ENCODE assay signal across 8 mouse cellular contexts in genomic region chr5:139686530-139687249, GRCm38 (mm10). TPM values are rescaled to one million over a fixed set of nuclear protein-coding genes. Genes with fewer than 3 reads are reported as not detected.
DNase-seq lines count a peak whose midpoint lies in the region; ATAC-seq lines count a peak whose summit lies in the region.

No protein-coding gene starts in this region.

- no peak overlapping the region for H3K9ac ChIP-seq in forebrain, embryonic 14.5 days (ENCODE audit: low read length)
- H3K9ac ChIP-seq in liver, embryonic 12.5 days: no peak overlapping the region
- H3K9ac ChIP-seq in stomach, embryonic 15.5 days: no peak overlapping the region

- H3K9me3 ChIP-seq in forebrain, embryonic 14.5 days (replicated peaks; ENCODE audit: control insufficient read depth, low read length): no peaks in the 10 kb centered on the region
- H3K9me3 ChIP-seq in liver, embryonic 12.5 days (replicated peaks): no peaks in the 10 kb centered on the region
- no peaks in the 10 kb centered on the region for H3K9me3 ChIP-seq in stomach, embryonic 15.5 days

- H3K4me1 ChIP-seq in forebrain, embryonic 14.5 days (ENCODE audit: control insufficient read depth, insufficient read depth, low read length): peaks cover 7% of the 10 kb centered on the region
- peaks cover 14% of the 10 kb centered on the region for H3K4me1 ChIP-seq in liver, embryonic 12.5 days
- peaks cover 20% of the 10 kb centered on the region for H3K4me1 ChIP-seq in stomach, embryonic 15.5 days

- WGBS in forebrain, embryonic 14.5 days: 18% methylated on average over 21 of the region's 21 CpGs
- 35% methylated on average over 21 of the region's 21 CpGs for WGBS in liver, embryonic 12.5 days (ENCODE audit: insufficient replicate concordance)
- 27% methylated on average over 21 of the region's 21 CpGs for WGBS in stomach, embryonic 15.5 days

- no peak overlapping the region for H3K4me3 ChIP-seq in forebrain, embryonic 14.5 days (ENCODE audit: low read depth, low read length)
- H3K4me3 ChIP-seq in liver, embryonic 12.5 days: no peak overlapping the region
- H3K4me3 ChIP-seq in stomach, embryonic 15.5 days (replicated peaks): no peak overlapping the region

- H3K27me3 ChIP-seq in forebrain, embryonic 14.5 days (replicated peaks; ENCODE audit: control insufficient read depth, insufficient read depth, low read length): peaks cover 60% of the 10 kb centered on the region
- peaks cover 54% of the 10 kb centered on the region for H3K27me3 ChIP-seq in liver, embryonic 12.5 days (replicated peaks)
- peaks cover 19% of the 10 kb centered on the region for H3K27me3 ChIP-seq in stomach, embryonic 15.5 days (replicated peaks)

- no peak overlapping the region for H3K27ac ChIP-seq in forebrain, embryonic 14.5 days (ENCODE audit: low read depth, low read length)
- no peak overlapping the region for H3K27ac ChIP-seq in liver, embryonic 12.5 days
- H3K27ac ChIP-seq in stomach, embryonic 15.5 days: no peak overlapping the region

- intact Hi-C loops in left cerebral cortex, postnatal 25 days (cut with DNase I): no loop called here

- DNase-seq in left cerebral cortex, postnatal 25 days (ENCODE audit: low spot score in 2 of 2): peak; percentile 6 to 16
- no peak for DNase-seq in left cerebral cortex, adult 11 months (ENCODE audit: low spot score)
- peak; percentile 47 for DNase-seq in brain, adult 2 months (ENCODE audit: low read depth, low spot score)
- DNase-seq in forebrain, embryonic 14.5 days (ENCODE audit: low spot score): peak; percentile 53
- DNase-seq in cerebellum, adult 9-11 months: no peak
- DNase-seq in Muller cell, postnatal 12 days (ENCODE audit: inconsistent ontology term): no peak

- no peaks in the 10 kb centered on the region for H3K36me3 ChIP-seq in forebrain, embryonic 14.5 days (ENCODE audit: control insufficient read depth, insufficient read depth, low read length)
- H3K36me3 ChIP-seq in liver, embryonic 12.5 days: no peaks in the 10 kb centered on the region
- no peaks in the 10 kb centered on the region for H3K36me3 ChIP-seq in stomach, embryonic 15.5 days

- no peak overlapping the region for H3K4me2 ChIP-seq in forebrain, embryonic 14.5 days (ENCODE audit: low read length)
- peak overlapping the region; percentile 34 for H3K4me2 ChIP-seq in liver, embryonic 12.5 days
- peak overlapping the region; percentile 35; the same call in 1 of the 2 replicates for H3K4me2 ChIP-seq in stomach, embryonic 15.5 days

- peak; percentile 43; the same call in 1 of the 2 replicates for ATAC-seq in forebrain, embryonic 14.5 days
- peak; percentile 87 for ATAC-seq in liver, embryonic 12.5 days
- ATAC-seq in stomach, embryonic 15.5 days (ENCODE audit: insufficient read depth, low FRiP score, low read depth): peak; percentile 91

RNA-seq across cellular contexts. Expression of gene Micall2, which starts 49.4 kb away (rescaled TPM):
- total RNA-seq in left cerebral cortex, postnatal 25 days (2021): 1 to 10 TPM; 2.0 to 2.4 TPM
- 3.4 and 4.8 TPM in 2 replicates for polyA plus RNA-seq in forebrain, embryonic 14.5 days (2014; fragmentation: Nextera tagmentation; extraction: Ambion mirVana)
- 15.5 and 18.3 TPM in 2 replicates for polyA plus RNA-seq in liver, embryonic 12.5 days (2016; fragmentation: Nextera tagmentation; extraction: Ambion mirVana)
- polyA plus RNA-seq in stomach, embryonic 15.5 days (2015; fragmentation: Nextera tagmentation; extraction: Ambion mirVana): 6.4 and 7.7 TPM in 2 replicates

Comparison
In these comparisons a context has a peak if more than half of its experiments do, and no peak if none do; other contexts are left out.
1. DNase-seq: peak in left cerebral cortex, postnatal 25 days (2 of 2), brain, adult 2 months (single experiment) and forebrain, embryonic 14.5 days (single experiment); none in left cerebral cortex, adult 11 months (single experiment), cerebellum, adult 9-11 months (single experiment) and Muller cell, postnatal 12 days (single experiment).
2. Peak in every context shown above with its lines, with median percentiles within 50 percentile points of each other: ATAC-seq.